Mouse (Mus musculus): Measurements from ENCODE around the gene Tnni3. TPM values are rescaled to one million over a fixed set of nuclear protein-coding genes. Genes with fewer than 3 reads are reported as not detected.
"Not testable (repeated sequence)": the region's sequence is repeated elsewhere in the genome, so short reads cannot be mapped to it uniquely, and the experiment has no call there.

The Tnni3 gene
- 2.5 and 3.0 TPM in 2 replicates for polyA plus RNA-seq (2015; fragmentation: Nextera tagmentation; extraction: Ambion mirVana)

GRCm38 (mm10) chr7:4524212-4524922, at the start of gene Tnni3:
Gene Tnni3 (minus strand): TSS chr7:4524229.
- DNase-seq (ENCODE audit: low spot score) = peak; percentile 83

- not testable (repeated sequence) for DNase-seq (ENCODE audit: low spot score)
Measured at GRCm38 (mm10) chr7:4572361-4572760, 48.3 kb upstream of the Tnni3 start.

- no peak for DNase-seq (ENCODE audit: low spot score)
Measured at GRCm38 (mm10) chr7:4562660-4563059, 38.6 kb upstream of the Tnni3 start.

- no peak for DNase-seq (ENCODE audit: low spot score)
Measured at GRCm38 (mm10) chr7:4557167-4557560, 33.1 kb upstream of the Tnni3 start.

- peak; percentile 86 for DNase-seq (ENCODE audit: low spot score)
Measured at GRCm38 (mm10) chr7:4556256-4557166, 32.5 kb upstream of the Tnni3 start.

- DNase-seq (ENCODE audit: low spot score) = peak; percentile 27
Measured at GRCm38 (mm10) chr7:4547221-4547641, 23.2 kb upstream of the Tnni3 start, which contains the start of gene Syt5. Gene Syt5 (minus strand): TSS chr7:4547541.

- DNase-seq (ENCODE audit: low spot score) = no peak
Measured at GRCm38 (mm10) chr7:4546591-4547131, 22.6 kb upstream of the Tnni3 start.

- DNase-seq (ENCODE audit: low spot score) = no peak
Measured at GRCm38 (mm10) chr7:4546050-4546449, 22.0 kb upstream of the Tnni3 start.

GRCm38 (mm10) chr7:4542013-4542412, 18.0 kb upstream of the Tnni3 start:
- no peak for DNase-seq (ENCODE audit: low spot score)

- DNase-seq (ENCODE audit: low spot score) = no peak
Measured at GRCm38 (mm10) chr7:4541344-4541743, 17.3 kb upstream of the Tnni3 start.

- DNase-seq (ENCODE audit: low spot score) = no peak
Measured at GRCm38 (mm10) chr7:4539019-4539418, 15.0 kb upstream of the Tnni3 start.

GRCm38 (mm10) chr7:4537181-4537580, 13.2 kb upstream of the Tnni3 start:
- no peak for DNase-seq (ENCODE audit: low spot score)

- DNase-seq (ENCODE audit: low spot score) = no peak
Measured at GRCm38 (mm10) chr7:4536369-4536768, 12.3 kb upstream of the Tnni3 start.

GRCm38 (mm10) chr7:4532005-4532729, 8.1 kb upstream of the Tnni3 start, which contains the start of gene Dnaaf3:
Gene Dnaaf3 (minus strand): TSS chr7:4532453.
- DNase-seq (ENCODE audit: low spot score) = no peak

- DNase-seq (ENCODE audit: low spot score) = not testable (repeated sequence)
Measured at GRCm38 (mm10) chr7:4530166-4530565, 6.1 kb upstream of the Tnni3 start.

- no peak for DNase-seq (ENCODE audit: low spot score)
Measured at GRCm38 (mm10) chr7:4527302-4527689, 3.3 kb upstream of the Tnni3 start.

GRCm38 (mm10) chr7:4526341-4527301, 2.6 kb upstream of the Tnni3 start:
- peak; percentile 91 for DNase-seq (ENCODE audit: low spot score)

GRCm38 (mm10) chr7:4523205-4524130, 561 bp downstream of the Tnni3 start:
- DNase-seq (ENCODE audit: low spot score) = no peak

- no peak for DNase-seq (ENCODE audit: low spot score)
Measured at GRCm38 (mm10) chr7:4522292-4522691, 1.7 kb downstream of the Tnni3 start.
